Mouse (Mus musculus): Measurements from ENCODE around the gene Ncf4. TPM values are rescaled to one million over a fixed set of nuclear protein-coding genes. Genes with fewer than 3 reads are reported as not detected.

Ncf4 gene
- 1 to 10 TPM in 1 of 2 experiments, under 1 TPM in 1; 0.58 to 1.2 TPM for total RNA-seq (2021)

DNA sequence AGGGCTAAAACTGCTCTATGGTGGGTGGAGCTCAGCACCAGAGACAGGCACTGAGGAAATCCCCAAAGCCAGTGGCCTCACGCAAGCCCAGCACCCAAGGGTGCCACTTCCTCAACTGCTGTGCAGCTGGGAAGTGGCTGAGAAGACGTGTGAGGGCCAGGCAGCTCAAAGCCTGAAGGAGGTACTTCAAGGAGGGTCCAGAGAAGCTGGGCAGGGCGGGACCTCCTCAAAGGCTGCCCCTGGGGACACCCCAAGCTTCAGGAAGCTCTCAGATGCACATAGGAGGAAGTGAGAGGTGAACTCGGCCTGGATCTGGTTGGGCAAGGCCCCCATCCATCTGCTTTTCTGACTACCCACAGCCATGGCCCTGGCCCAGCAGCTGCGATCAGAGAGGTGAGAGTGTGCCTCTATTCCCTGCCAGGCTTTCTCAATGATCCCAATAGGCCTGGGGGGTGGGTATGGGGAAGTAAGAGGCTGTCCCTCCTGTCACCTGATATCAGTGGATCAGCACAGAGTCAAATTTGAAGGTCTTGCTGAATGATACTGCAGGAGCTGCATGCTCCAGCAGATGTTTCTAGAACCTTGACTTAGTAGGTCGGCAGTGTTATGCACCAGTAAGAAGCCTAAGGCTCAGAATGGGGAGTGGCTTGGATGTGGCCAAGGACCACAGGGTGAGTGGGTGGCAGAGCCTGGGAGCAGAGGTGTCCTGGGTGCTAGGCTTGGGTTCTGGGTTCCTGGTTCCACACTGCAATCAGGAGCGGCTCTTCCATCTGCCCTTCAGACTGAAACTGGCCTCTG is at the start of gene Ncf4:
Gene Ncf4, plus strand, starts transcription at position 107 of the 798 bp plus-strand sequence.
- DNase-seq = no peak

DNA sequence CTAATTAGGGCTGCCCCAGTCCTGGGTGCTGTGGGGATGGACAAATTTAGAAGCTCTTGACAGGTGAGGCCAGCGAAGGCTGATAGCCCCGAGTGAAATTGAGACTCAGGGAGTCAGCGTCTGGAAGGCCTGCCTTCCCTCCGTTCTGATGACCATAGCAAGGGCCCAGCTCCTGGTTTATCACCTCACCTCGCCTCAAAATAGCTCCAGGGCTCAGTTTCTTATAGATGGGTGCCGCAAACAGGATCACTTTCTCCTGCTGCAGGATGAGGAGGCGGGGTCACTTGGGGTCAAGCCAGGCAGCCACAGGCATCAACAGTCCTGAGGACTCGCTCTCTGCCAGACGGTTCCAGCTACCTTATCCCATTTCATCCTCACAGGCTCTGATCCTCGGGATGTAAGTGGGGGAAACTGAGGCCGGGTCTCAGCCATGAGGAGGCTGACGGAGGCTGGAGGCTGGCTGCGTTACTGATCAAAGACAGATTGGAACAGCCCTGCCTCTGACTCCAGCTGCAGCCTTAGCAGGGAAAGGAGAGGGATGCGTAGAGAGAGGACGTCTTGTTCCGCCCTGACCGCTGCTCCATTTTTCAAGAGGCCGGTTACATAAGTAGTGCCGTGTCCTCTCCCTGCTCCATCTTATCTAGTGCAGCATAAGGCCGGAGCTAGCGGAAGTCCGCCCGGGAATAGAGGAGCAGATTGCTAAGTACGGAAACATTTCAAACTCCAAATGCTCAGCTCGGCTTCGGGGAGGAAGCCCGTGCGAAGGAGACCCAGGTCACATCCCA is 49.3 kb upstream of the Ncf4 start:
- no peak for DNase-seq

DNA sequence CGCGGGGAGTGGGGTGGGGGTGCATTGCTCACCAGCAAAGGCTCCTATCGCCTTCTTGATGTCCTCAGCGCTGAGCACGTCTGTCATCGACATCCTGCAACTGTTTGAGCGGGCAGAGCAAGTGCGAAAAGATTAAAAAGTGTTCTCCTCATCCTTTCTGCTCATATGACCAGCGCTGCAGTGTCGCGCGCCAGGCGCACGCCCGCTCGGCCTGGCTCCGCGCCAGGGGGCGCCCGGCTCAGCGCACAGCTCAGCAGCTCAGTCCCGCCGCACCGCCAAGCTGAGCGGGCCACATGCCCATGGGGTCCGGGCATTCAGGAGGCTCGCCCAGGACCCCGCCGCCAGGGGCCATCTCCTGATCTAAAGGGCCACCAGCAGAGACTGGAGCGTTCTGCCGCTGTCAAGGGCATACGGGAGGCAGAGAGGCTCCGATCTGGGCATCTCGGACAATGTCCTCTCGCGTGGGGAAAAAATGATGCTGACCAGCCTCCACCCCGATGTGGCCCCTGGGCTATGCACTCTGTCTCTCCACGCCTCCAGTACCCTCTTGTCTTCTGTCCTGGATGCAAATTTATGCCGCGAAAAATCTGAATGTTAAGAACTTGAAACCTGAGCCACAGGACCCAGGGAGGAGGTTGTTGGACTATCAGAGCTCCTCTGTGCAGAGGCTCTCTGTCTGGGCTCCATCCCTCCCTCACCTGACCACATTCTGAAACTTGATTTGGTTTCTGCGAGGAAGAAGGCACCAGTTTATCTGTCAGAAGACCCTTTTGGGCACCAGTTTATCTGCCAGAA is 40.4 kb upstream of the Ncf4 start:
- peak; percentile 39 to 43 for DNase-seq

DNA sequence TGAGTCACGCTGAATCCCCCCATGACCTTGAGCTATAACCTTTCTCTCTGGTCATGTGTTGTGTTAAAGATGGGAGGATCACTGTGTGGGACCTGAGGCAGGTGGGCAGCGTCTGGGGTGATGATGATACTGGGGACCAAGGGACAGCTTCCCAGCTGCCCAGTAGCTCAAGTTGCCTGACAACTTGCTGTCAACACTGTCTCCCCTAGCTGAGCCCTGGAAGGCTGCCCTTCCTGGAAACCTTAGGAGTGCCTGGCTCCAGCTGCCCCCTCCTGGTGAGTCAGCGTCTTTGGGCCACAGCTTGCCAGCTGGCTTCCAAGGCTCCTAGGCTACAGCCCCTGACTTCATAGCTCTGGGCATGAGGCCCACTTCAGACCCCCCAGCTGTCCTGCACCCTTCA is 39.4 kb upstream of the Ncf4 start:
- peak in 1 of 2 experiments; percentile 13 for DNase-seq

DNA sequence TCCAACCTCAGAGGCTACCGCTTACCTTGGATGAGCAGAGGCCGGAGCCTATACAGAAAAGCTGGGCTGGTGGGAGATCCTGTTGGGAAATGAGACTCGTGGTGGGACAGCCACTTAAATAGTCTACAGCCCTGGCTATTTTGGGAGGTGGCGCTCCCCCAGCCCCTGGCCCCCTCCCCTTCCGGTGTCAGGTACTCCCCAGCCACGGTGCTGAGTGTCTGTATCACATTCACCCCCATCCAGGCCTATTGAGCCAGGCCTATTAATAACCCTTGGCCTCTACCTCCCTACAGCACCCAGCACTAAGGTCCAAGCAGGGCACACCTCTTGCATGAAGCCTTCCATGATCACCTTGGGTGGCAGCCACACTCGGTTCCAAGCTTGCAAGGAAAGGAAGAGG is 38.3 kb upstream of the Ncf4 start, which contains the start of gene Pvalb:
Gene Pvalb, minus strand, starts transcription at position 89 of the 400 bp plus-strand sequence.
- DNase-seq = no peak

DNA sequence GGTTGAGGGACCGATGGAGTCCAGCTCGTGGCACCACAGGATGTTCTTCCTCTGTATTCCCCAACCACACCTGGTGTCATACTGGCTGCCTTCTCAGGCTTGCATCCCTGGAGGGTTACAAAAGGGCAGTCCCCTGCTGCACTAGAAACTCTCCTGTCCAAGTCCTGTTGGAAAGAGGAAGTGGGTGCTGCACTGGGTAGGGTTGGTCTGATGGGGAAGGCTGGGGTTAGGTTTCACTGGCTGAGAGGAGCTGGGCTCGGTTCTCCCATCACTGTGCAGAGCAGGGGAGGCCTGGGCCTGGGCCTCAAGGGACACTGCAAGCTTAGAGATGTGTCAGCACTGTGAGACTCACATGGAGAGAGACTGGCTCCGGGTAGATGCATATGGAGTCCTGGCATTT is 34.4 kb upstream of the Ncf4 start:
- DNase-seq = no peak

DNA sequence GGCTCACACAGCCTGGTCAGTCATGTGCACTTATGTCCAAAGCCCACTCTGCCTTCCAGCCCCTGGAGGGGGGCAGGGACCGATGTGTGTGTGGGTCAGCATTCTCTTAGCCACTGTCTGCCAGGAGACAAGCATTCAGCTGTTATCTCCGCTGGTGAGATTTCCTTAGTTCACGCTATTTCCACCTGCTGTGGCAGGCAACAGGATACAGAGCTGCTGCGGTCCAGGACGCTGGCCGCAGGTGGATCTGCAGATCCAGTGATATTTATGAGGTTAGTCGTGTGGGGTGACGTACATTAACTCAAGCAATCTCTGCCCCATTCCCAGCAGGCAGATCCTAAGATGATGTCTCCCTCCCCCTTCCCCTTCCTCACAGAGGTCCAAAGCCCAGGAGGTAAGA is 33.2 kb upstream of the Ncf4 start:
- no peak for DNase-seq

DNA sequence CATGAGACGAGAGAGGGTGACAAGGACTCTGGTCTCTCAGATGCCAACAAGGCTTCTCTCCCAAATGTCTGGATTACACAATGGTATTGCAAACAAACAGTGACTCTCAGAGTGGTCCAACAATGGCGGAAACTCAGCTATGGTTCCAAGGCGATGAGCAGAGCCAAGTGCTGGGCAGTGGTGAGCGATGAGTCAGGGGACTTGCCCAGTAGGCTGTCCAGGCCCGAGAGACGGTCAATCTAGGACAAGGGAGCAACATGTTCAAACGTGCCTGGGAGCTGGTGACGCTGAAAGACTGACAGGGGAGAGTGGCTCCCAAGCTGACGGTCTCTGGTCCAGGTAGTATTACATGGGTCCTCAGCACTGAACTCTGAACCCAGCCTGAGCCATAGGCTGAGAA is 29.3 kb upstream of the Ncf4 start:
- no peak for DNase-seq

DNA sequence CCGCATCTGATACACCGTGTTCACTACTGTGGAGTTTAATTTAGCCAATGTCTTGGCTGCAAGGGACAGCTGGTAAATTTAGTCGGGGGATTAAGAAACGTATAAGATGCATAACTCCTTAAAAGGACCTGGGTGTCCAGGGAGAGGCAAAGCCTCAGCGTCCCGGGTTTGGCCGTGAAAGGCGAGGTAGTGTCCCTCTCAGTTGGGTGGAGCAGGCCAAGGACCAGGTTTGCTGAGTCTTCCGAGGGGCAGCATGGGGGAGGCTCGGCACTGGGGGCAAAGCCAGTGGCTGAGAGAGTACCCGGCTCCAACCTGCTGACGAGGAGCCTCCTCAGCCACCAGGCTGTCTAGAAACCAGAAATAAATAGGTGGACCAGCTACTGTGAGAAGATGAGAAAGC is 16.8 kb upstream of the Ncf4 start:
- no peak for DNase-seq

DNA sequence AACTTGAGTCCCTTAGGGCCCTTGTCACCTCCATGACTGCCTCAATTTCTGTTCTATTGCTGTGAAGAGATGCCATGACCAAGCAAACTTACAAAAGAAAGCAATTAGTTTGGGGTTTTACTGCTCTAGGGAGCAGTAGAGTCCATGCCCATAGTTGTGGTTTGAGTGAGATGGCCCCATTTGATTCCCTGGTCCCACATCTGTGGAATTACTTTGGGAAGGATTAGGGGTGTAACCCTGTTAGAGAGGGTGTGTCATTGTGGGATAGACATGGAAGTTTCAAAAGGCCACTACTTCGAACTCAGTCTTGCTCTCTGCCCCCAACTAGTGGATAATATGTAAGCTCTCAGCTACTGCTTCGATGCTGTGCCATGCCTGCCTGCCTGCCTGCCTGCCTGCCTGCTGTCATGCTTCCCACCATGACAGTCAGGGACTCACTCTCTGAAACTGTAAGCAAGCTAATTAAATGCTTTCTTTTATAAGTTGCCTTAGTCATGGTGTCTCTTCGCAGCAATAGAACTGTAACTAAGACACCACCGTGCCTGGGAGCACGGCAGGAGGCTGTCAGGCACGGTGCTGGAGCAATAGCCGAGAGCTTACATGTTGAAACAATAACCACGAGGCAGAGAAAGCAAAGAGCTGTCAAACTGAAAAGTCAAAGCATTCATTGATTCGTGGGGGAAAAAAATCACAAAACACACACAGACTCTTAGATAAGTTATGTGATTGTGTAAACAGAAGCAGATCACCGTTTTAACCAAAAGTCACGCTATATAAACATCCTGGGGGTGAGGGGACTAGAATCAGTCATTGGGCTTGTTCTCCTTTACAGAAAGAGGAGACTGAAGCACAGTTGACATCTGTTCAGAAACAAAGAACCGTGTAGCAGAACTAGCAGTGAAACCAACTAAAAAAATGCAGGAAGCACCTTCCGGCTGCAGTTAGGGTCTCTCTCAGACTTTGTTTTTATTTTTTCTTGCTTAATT is 13.0 kb upstream of the Ncf4 start:
- no peak for DNase-seq

DNA sequence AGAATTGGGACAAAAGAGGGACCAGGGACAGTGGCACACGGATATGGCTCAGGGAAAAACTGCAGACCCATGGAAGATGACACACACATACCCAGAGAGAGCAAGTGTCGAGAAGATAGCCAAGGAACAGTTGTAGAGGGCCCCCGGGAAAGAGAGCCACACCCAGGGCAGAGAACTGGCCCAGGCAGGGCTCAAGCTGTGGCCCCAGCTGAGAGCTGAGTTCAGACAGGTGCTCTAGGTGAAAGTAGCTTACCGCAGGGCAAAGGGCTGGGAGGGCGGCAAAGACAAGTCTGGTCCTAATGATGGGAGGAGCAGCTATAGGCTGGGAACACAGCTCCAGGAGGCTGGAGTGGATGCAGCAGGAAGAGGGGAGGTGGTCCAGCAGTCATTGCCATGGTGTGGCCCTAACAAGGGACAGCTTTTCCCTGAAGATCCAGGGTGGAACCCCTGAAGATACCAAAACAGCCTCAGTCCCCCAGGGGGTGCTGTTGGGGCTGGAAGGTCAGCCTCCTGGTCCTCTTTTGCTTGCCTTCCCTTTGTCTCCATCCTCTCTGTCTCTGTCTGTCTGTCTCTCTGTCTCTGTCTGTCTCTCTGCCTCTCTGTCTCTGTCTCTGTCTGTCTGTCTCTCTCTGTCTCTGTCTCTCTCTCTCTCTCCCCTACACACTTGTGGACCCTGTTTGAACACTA is 9.6 kb upstream of the Ncf4 start:
- no peak for DNase-seq

DNA sequence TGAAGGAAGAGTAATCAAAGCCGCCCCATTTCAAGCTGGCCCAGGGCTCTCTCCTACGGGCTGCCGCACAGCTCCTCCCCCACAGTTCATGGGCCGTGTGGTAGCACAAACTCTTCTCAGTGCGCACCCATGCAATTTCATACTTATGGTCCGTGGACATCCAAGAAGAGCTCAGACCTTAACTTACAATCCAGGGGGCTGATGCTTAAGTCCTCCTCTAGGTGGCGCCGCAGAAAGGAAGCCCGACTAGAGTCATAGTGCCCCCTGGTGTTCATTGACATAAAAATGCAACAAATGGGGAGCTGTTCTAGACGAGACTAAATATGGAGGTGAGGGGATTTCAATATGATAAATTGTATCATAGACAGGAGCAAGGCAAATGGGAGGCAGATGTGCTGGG is 5.1 kb upstream of the Ncf4 start:
- DNase-seq = peak; percentile 15 to 39

DNA sequence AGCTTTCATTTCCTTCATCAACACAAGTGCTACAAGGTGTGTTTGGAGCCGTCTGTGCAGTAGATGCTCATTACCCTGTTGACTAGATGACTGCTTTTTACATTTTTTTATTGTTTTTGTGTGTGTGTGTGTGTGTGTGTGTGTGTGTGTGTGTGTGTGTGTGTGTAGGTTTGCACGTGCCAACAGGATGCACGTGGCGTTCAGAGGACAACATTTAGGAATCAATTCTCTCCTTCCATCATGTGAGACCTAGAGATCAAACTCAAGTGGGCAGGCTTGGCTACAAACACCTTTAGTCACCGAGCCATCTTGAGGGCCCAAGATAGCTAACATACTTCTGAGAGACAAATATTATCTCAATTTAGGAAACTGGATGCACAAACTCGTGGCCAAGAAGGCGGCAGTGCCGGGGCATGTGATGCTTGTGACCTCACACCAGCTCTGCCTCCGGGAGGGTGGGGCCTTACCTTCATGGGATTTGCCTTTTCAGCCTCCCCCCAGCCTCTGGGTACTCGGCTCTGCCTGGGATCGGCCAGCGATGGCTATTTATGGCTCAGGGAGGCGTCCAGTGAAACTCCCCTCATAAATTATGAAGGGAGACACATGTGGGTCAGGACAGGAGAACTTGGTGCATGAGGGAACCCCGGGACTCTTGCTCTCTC is 4.5 kb upstream of the Ncf4 start:
- DNase-seq = no peak

DNA sequence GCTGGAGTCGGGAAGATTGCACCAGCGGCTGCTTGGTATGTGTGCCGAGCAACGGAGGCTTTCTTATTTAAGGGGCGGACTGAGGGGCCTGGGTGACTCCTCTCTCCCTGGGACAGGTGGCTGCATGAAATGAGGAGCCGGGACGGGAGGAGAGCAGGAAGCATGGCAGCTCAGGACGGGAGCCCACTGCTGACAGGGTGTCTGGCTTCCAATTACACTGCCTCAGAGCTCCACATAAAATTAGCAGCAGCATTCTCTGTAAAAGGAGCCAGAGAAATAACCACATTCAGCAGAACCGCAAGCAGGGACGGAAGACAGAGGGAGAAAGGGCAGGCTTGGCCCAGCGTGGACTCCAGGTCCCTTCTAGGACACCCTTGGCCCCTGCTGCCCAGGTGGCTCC is 3.3 kb upstream of the Ncf4 start:
- no peak for DNase-seq

DNA sequence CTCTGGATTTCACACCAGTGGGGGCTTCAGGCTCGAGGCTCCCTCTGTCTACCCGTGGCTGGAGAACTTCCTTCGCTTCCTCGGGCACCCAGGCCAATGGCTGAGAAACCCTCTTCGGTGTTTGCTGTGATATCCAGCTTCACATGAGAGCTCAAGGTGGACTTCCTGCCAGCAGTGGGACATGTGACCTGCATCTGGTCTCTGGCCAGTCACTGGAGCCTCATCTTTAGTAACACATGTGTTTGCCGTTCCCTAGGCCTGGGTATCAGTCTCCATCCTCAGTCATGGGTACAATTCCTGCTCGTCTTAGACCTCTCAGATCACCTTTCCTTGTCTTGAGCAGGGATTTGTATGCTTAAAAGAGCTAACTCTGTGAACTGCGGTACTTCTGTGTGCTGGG is 1.5 kb upstream of the Ncf4 start:
- DNase-seq = no peak

DNA sequence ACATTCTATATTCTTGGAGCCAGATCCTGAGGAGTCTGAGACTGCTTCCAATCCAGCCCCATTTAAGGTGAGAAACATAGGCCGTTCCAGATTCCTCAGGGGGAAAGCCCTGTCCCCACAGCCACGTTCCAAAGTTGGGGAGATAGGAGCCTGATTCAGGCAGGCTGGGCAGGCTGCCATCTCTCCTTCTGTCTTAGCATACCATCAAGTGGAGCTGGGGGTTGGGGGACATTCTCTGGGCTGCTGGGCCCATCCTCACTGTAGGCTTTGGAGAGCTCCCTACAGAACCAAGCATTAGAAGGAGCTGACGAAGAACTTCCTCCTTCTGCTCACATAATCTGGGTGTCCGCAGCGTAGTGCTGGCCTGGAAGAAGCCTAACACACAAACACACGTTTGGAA is 827 bp upstream of the Ncf4 start:
- DNase-seq = no peak

DNA sequence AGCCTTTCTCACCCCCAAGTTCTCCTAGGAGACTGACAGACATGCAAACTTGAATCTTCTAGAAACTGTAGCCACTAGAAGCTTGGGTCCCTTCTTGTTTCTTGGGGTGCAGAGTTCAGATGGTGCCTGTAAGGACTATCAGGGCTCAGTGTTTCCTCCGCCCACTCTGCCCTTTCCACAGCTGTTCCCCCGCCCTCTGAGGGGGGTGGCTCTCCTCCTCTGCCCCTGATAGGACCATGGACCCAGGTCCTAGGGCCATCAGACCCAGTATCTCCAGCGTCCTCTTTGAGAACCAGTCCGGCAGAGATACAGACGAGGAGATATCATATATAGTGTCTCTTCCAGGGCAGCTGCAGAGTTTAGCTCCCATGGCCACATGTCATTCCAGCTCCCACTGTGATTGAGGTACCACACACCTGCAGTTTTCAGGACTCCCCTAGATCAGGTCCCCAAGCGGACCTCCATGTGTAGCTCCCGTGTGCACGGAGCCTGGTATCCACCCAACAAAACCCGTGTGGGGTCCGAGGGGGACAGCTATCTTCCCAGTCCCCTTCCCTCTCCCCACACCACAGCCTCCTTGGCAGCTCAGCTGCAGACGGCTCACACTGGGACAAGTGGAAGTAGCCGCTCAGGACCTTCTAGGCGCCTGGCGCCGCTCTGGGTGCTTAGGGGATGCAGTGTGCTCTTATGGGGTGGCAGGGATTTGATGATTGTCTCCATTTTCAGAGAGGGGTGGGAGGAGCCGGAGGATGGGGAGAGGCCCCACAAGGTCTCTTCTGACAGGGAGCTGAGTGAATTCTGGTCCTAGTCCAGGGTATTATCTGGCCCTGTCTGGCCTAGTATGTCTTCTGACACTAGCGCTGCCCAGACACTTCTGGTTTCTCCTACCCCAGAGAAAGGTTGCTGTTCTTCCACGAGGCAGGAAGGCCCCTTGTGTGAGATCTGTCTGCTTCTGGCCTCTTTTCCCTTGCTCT is 1.8 kb downstream of the Ncf4 start:
- DNase-seq = no peak

DNA sequence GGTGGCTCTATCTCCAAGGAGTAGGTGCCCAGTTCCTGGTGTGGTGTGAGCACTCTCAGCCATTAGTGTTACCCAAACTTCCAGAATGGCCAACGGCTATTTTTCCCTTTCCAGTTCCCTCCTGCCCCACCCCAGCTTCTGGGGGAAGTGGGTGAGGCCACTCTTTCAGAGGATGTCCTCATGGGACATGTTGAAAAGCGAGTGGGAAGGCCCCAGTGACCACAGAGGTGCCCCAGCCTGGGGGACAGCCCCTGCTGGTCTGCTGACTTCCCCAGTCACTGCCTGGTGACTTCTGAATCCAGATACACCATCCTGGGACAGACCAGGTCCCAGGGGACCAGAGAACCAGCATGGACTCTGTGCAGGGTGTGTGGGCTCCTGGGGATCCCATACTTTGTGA is 3.1 kb downstream of the Ncf4 start:
- DNase-seq = no peak

DNA sequence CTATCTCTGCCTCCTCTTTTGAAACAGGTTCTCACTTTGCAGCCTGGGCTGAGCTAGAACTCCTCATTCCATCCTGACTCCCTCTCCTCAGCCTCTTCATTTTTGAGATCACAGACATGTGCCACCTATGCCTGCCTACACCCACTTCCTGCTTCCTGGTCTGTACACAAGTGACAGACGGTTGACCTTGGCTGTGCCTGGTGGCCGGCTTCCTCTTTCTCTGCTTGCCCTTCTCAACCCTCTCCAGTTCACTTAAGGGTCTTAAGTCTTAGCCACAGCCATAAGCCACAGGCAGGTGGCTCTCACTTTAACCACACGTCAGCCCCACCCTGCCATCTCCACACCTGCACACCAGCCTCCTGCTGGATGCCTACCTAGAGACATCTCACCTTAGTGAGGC is 3.8 kb downstream of the Ncf4 start:
- DNase-seq = no peak

All from layer of hippocampus, postnatal 36 days (tissue).